In the genomic region with DNA sequence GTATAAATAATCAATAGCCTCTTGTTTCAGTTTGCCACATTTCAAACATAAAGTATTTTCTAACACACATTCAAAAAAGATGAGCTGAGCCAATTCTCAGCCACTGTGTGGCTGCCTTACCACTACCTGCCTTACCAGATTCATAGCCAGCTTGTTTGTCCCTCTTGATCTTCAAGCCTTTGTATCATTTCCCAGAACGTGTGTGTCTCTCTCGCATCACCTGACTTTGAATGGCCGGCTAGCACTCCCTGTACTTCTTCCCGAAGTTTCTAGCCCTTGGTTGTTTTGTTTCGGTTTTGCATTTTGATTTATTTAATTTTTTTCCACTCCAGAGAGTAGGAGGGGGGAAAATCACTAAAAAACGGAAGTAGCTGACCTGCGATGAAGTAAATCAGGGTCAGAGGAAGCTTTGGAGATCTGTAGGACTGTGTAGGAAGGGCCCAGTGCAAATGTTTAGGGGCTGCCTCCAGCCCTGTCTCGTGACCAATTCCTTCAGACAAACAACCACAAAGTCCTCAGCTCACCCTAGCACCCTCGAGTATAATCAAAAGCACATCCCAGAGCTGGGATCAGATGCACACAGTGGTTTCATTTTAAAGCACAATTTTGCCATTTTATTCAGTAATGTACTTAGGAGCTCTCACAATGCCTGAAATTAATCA, we compare ENCODE assay signal across 10 mouse cellular contexts.
DNase-seq lines count a peak whose midpoint lies in the region; ATAC-seq and TF ChIP-seq lines count a peak whose summit lies in the region.
"Had no signal": no experiment of that assay in that cellular context is flagged by ENCODE, and none has a peak within 500 bp of the region (broad histone marks: within the 10 kb centered on the region; RNA-seq: fewer than 3 reads in every experiment).

No protein-coding gene starts in this region.

- no peaks in the 10 kb centered on the region for H3K36me3 ChIP-seq in liver, adult 2 months (ENCODE audit: control insufficient read depth, insufficient read depth, low read length)
- H3K36me3 ChIP-seq in liver, postnatal 0 days (replicated peaks; ENCODE audit: insufficient read depth, low read length), result no peaks in the 10 kb centered on the region
- H3K36me3 ChIP-seq in forebrain, embryonic 13.5 days (ENCODE audit: poor library complexity, severe bottlenecking), result no peaks in the 10 kb centered on the region
- H3K36me3 ChIP-seq in hindbrain, postnatal 0 days (ENCODE audit: insufficient read depth, low read length), result no peaks in the 10 kb centered on the region
- H3K36me3 ChIP-seq: lung, embryonic 15.5 days had no signal

- no peak for TF ChIP-seq EP300 in liver, postnatal 0 days (IDR thresholded peaks at IDR 0.05; ENCODE audit: low read depth)

- 75% methylated on average over 9 of the region's 9 CpGs for WGBS in liver, adult 2 months
- WGBS in liver, postnatal 0 days (ENCODE audit: insufficient replicate concordance), result 53% methylated on average over 9 of the region's 9 CpGs
- WGBS in forebrain, embryonic 13.5 days, result 34% methylated on average over 9 of the region's 9 CpGs
- 50% methylated on average over 9 of the region's 9 CpGs for WGBS in hindbrain, postnatal 0 days

- H3K27me3 ChIP-seq in liver, adult 2 months (ENCODE audit: control insufficient read depth, insufficient read depth, low read length), result no peaks in the 10 kb centered on the region
- H3K27me3 ChIP-seq in liver, postnatal 0 days (ENCODE audit: insufficient read depth, low read length), result no peaks in the 10 kb centered on the region
- peaks cover 41% of the 10 kb centered on the region for H3K27me3 ChIP-seq in forebrain, embryonic 13.5 days
- no peaks in the 10 kb centered on the region for H3K27me3 ChIP-seq in hindbrain, postnatal 0 days (ENCODE audit: insufficient read depth, low read length)

- no peaks in the 10 kb centered on the region for H3K79me2 ChIP-seq in liver, adult 2 months (ENCODE audit: control insufficient read depth, insufficient read depth, low read length)

- no peak for TF ChIP-seq CTCF in liver, adult 2 months (IDR thresholded peaks at IDR 0.05; ENCODE audit: low read depth, low read length)
- no peak for TF ChIP-seq CTCF in liver, postnatal 0 days (IDR thresholded peaks at IDR 0.05; ENCODE audit: low read depth)
- TF ChIP-seq CTCF in hindbrain, postnatal 0 days (IDR thresholded peaks at IDR 0.05; ENCODE audit: low read depth), result no peak

- no peak overlapping the region for H3K4me3 ChIP-seq in liver, adult 2 months (ENCODE audit: insufficient read depth, low read depth, low read length)
- H3K4me3 ChIP-seq in liver, postnatal 0 days (ENCODE audit: low read depth, low read length), result no peak overlapping the region
- peak overlapping the region; percentile 20 for H3K4me3 ChIP-seq in forebrain, embryonic 13.5 days
- H3K4me3 ChIP-seq in hindbrain, postnatal 0 days (ENCODE audit: low read length), result no peak overlapping the region
- H3K4me3 ChIP-seq: lung, embryonic 15.5 days had no signal

- H3K9ac ChIP-seq in liver, adult 2 months (ENCODE audit: low read depth, low read length), result no peak overlapping the region
- no peak overlapping the region for H3K9ac ChIP-seq in liver, postnatal 0 days (replicated peaks)
- H3K9ac ChIP-seq in forebrain, embryonic 13.5 days, result peak overlapping the region; percentile 55
- H3K9ac ChIP-seq in hindbrain, postnatal 0 days (replicated peaks; ENCODE audit: low read length), result peak overlapping the region; percentile 10
- H3K9ac ChIP-seq: lung, embryonic 15.5 days had no signal

- H3K27ac ChIP-seq in liver, adult 2 months (replicated peaks; ENCODE audit: insufficient read depth, low read depth, low read length), result no peak overlapping the region
- H3K27ac ChIP-seq in liver, postnatal 0 days (ENCODE audit: low read depth), result no peak overlapping the region
- H3K27ac ChIP-seq in forebrain, embryonic 13.5 days, result peak overlapping the region; percentile 79
- H3K27ac ChIP-seq in hindbrain, postnatal 0 days, result peak overlapping the region; percentile 80
- H3K27ac ChIP-seq: lung, embryonic 15.5 days had no signal

- no peak for TF ChIP-seq POLR2A in liver, adult 2 months (IDR thresholded peaks at IDR 0.05; ENCODE audit: extremely low read depth, insufficient read depth, low read length)

- peak; percentile 11 for DNase-seq in liver, adult 2 months (ENCODE audit: extremely low read depth, low read depth, low spot score)
- DNase-seq in liver, postnatal 0 days, result no peak
- no peak for DNase-seq in hindbrain, postnatal 0 days (ENCODE audit: low spot score)
- no peak for DNase-seq in lung, postnatal 10 days
- no peak for DNase-seq in left cerebral cortex, postnatal 4 days
- no peak for DNase-seq in left cerebral cortex, adult 11 months (ENCODE audit: low spot score)
- DNase-seq: gastrocnemius, postnatal 25 days; kidney, adult 2 months had no signal

- H3K9me3 ChIP-seq in liver, postnatal 0 days (ENCODE audit: low read length), result no peaks in the 10 kb centered on the region
- no peaks in the 10 kb centered on the region for H3K9me3 ChIP-seq in forebrain, embryonic 13.5 days (replicated peaks)
- no peaks in the 10 kb centered on the region for H3K9me3 ChIP-seq in hindbrain, postnatal 0 days (ENCODE audit: low read length)
- H3K9me3 ChIP-seq: lung, embryonic 15.5 days had no signal

- no peak overlapping the region for H3K4me2 ChIP-seq in liver, postnatal 0 days (ENCODE audit: low read depth, low read length)
- H3K4me2 ChIP-seq in forebrain, embryonic 13.5 days, result peak overlapping the region; percentile 43
- peak overlapping the region; percentile 35 for H3K4me2 ChIP-seq in hindbrain, postnatal 0 days (ENCODE audit: low read depth, low read length)
- H3K4me2 ChIP-seq: lung, embryonic 15.5 days had no signal

- intact Hi-C loops in left cerebral cortex, postnatal 4 days (cut with DNase I), result no loop called here

- no peaks in the 10 kb centered on the region for H3K4me1 ChIP-seq in liver, adult 2 months (ENCODE audit: control insufficient read depth, insufficient read depth, low read length)
- H3K4me1 ChIP-seq in liver, postnatal 0 days (ENCODE audit: insufficient read depth), result no peaks in the 10 kb centered on the region
- H3K4me1 ChIP-seq in forebrain, embryonic 13.5 days, result peaks cover 44% of the 10 kb centered on the region
- H3K4me1 ChIP-seq in hindbrain, postnatal 0 days (ENCODE audit: insufficient read depth, low read length), result 0 out of 2 replicates have a peak, but pooled peaks cover 5% of the 10 kb centered on the region
- H3K4me1 ChIP-seq: lung, embryonic 15.5 days had no signal

- ATAC-seq in liver, postnatal 0 days, result no peak
- no peak for ATAC-seq in forebrain, embryonic 13.5 days
- ATAC-seq in hindbrain, postnatal 0 days, result no peak

Comparison
In these comparisons a context has a peak if more than half of its experiments do, and no peak if none do; other contexts are left out.
1. H3K27ac ChIP-seq: peak in forebrain, embryonic 13.5 days (single experiment) and hindbrain, postnatal 0 days (single experiment); none in liver, adult 2 months (single experiment) and liver, postnatal 0 days (single experiment).
2. H3K9ac ChIP-seq: peak in forebrain, embryonic 13.5 days (single experiment) and hindbrain, postnatal 0 days (single experiment); none in liver, adult 2 months (single experiment) and liver, postnatal 0 days (single experiment).